Mouse (Mus musculus): ENCODE data around the gene Trim16.

- TF ChIP-seq CTCF (IDR thresholded peaks at IDR 0.05; ENCODE audit: borderline replicate concordance, extremely low read depth, insufficient read depth, insufficient read length) = no peak
- no peak for TF ChIP-seq POLR2A (IDR thresholded peaks at IDR 0.05; ENCODE audit: borderline replicate concordance, extremely low read depth, insufficient read depth, insufficient read length, poor library complexity, severe bottlenecking)
Observed at GRCm38 (mm10) chr11:62885323-62885722, 65.3 kb downstream of the Trim16 start.

All from brain, embryonic 14.5 days (tissue).